Mouse (Mus musculus): ENCODE measurements around the gene Nenf. TPM values are rescaled to one million over a fixed set of nuclear protein-coding genes. Genes with fewer than 3 reads are reported as not detected.

The Nenf gene
- total RNA-seq, 2 experiments from 2014 or later = 74.6 to 89.2 TPM

DNA sequence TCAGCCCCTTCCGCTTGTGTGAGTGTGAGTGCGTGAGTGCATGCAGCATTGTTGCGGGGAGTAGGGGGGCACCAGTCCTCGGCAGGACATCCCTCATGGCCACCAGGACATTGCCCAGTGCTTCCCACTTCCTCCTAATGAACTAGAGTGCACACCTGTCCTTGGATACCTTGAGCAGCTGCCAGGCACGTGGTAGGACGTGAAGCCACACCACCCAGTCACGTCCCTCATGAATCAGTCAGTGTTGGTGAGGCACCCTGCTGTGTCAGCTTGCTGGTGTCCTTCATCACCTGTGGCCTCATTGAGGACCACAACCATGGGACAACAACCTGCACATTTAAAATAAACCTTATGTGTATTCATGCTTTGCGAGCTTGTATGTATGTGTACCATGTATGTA, 33.5 kb downstream of the Nenf start:
- DNase-seq (ENCODE audit: low spot score in 2 of 2) = no peak

GRCm38 (mm10) chr1:191283110-191284040, 34.6 kb downstream of the Nenf start:
- no peak for DNase-seq (ENCODE audit: low spot score in 2 of 2)

DNA sequence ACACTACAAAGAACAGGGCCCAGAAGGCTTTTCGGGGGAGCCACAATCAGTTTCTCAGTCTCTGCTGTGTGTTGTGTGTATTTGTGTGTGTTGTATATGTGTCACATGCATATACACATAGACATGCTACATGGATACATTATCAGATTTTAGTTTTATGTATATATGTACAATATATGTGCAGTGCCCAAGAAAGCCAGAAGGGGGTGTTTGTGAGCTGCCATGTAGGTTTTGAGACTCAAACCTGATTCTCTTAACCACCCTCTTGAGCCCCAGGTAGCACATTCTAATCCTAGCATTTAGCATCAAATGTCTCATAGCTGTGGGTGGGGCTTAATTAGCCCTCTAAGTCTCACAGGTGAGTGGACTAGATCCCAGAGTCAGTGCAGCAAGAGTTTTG, 35.7 kb downstream of the Nenf start:
- no peak for DNase-seq (ENCODE audit: low spot score in 2 of 2)

- DNase-seq (ENCODE audit: low spot score in 2 of 2) = no peak
Measured at GRCm38 (mm10) chr1:191281171-191281570, 36.8 kb downstream of the Nenf start.

GRCm38 (mm10) chr1:191278324-191278723, 39.7 kb downstream of the Nenf start:
- no peak for DNase-seq (ENCODE audit: low spot score in 2 of 2)

DNA sequence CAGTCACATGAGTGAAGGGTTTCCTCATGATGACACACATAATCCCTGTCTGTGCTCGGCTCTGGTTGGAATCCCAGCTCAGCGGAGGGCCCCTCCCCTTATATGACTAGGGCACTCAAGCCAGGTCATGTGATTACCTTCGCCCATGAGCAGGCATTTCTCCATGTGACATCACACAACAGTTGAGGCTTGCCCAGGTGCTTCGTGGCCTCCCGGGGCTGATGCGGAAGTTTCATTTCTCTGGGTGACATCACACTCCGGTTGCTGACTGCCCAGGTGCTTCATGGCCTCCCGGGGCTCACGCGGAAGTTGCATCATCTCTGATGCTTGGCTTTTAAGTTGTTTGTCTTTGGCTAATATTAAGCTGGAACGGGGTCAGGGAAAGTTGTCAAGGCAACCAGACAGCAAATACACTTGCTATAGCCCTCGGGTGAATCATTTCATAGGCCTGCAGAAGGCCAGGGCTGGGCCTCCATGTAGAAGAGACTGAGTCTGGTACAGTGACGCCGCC, 40.4 kb downstream of the Nenf start:
- no peak for DNase-seq (ENCODE audit: low spot score in 2 of 2)

- DNase-seq (ENCODE audit: low spot score in 2 of 2) = no peak
Measured at GRCm38 (mm10) chr1:191276181-191276580, 41.8 kb downstream of the Nenf start.

GRCm38 (mm10) chr1:191275527-191275926, 42.5 kb downstream of the Nenf start:
- peak; percentile 80 to 84 for DNase-seq (ENCODE audit: low spot score in 2 of 2)

DNA sequence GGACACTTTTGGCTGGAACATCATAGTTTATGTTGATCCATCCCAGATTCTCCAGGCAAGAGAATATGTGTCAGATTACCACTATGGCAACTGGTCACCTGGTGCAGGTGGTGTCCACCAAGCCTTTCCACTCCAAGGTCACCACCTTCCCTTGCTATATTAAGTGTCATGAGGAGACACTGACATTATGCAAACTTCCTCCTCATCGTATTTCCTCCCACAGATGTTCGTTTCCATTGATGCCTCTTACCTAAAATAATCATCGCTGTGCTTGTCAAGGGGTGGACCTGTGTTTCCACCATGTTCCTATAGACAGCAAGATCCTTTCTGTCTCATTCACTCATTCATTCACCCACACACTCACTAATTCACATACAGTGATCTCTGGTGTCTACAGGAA, 45.3 kb downstream of the Nenf start:
- no peak for DNase-seq (ENCODE audit: low spot score in 2 of 2)

- no peak for DNase-seq (ENCODE audit: low spot score in 2 of 2)
Measured at GRCm38 (mm10) chr1:191269648-191269952, 48.4 kb downstream of the Nenf start.

DNA sequence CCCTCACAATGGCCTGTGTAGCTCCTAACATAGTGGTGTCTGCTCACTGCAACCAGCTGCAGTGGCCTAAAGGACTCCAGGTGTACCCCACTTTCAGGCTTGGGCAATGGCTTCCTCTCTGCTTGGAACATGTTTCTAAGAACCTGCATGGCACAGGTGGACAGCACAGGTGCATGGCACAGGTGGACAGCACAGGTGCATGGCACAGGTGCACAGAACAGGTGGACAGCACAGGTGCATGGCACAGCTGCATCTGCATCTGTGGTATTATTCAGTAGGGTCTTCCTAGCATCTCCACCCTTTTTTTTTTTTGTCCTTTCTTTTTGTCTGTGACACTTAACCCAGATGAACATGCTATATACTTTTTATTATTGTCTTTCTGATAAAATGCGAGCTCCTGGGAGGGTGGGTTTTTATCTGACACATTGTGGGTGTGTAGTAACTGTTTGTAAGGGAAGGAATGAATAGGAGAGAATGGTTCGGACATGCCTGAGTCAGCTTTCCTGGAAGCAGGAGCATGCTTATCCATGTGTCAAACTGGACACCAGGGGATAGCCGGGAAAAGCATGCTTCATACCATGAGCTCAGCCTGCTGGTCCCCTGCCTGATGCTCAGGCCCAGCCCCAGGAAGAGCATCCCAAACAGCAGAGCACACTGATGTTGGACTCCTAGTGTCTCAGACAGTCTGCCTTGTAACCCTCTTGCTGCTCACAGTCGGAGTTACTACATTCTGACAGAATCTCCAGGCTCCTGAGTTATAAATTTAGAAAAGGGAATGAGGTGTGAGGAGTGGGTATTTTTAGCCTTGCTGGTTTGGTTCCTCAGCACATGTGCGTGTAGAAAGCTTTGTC, 49.0 kb downstream of the Nenf start:
- DNase-seq (ENCODE audit: low spot score in 2 of 2) = no peak

DNA sequence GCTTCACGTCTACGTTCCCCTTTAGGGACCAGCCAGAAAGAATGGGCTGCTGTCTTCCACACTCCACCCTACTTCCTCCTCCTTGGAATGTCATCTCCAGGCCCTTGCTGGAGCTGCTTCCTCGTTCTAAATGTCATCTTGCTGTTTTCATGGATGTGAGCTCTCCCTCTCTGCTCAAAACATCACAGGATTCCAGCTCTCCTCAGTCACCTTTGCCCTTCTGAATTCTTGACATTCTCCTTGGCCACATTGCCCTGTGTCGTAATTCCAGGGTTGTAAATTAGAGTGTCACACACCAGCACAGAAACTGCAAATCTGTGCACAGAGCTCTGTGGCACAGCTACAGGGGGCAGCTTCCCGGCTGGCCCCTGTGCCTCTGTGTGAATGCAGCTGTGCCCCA, 50.1 kb downstream of the Nenf start:
- no peak for DNase-seq (ENCODE audit: low spot score in 2 of 2)

GRCm38 (mm10) chr1:191267162-191267561, 50.8 kb downstream of the Nenf start:
- DNase-seq (ENCODE audit: low spot score in 2 of 2) = no peak

- DNase-seq (ENCODE audit: low spot score in 2 of 2) = no peak
Measured at GRCm38 (mm10) chr1:191263471-191263870, 54.5 kb downstream of the Nenf start.

DNA sequence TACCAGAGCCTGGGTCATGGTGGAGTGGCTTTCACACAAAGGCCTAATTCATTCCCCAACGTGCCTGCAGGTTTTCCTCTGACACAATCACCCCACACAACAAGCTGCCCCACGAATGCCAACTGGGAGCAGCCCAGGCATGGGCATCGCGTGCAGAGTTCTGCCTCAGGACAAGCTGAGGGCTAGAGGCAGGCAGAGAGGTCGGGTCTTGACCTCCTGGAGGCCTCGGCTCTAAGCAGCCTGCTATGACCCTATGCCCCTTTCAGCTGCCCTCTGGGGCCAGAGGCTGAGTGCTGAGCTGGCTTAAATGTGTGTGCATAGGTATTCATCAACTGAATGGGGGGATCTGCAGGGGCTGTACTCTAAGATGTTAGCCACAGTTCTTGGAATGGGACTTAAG, 56.1 kb downstream of the Nenf start:
- no peak for DNase-seq (ENCODE audit: low spot score in 2 of 2)

GRCm38 (mm10) chr1:191259661-191260060, 58.3 kb downstream of the Nenf start:
- DNase-seq (ENCODE audit: low spot score in 2 of 2) = no peak

- DNase-seq (ENCODE audit: low spot score in 2 of 2) = no peak
Measured at GRCm38 (mm10) chr1:191259121-191259520, 58.9 kb downstream of the Nenf start.

- DNase-seq (ENCODE audit: low spot score in 2 of 2) = no peak
Measured at GRCm38 (mm10) chr1:191258521-191258920, 59.5 kb downstream of the Nenf start.

DNA sequence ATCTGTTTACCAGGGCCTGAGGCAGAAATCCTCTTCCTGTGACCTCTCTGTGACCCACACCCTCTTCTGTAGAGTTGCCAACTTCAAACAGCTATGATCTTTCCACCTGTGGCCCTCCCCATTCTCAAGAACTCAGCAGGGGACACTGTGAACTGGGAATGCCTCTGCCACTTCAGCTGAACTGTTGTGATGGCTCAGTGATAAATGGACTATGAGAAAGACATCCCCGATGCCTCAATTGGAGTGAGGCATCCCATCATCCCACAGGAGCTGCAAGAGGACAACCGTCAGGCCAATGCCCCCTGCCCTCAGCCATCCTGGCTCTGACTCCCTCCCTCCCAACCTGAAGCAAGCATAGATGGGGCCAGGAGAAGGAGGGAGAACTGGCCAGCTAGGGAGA, 60.0 kb downstream of the Nenf start:
- DNase-seq (ENCODE audit: low spot score in 2 of 2) = no peak

GRCm38 (mm10) chr1:191257351-191257771, 60.6 kb downstream of the Nenf start:
- DNase-seq (ENCODE audit: low spot score in 2 of 2) = no peak

Measured in layer of hippocampus, postnatal 10 days (tissue).